Mouse (Mus musculus) liver, embryonic 16.5 days (tissue): ENCODE results near the gene Amn. TPM values are rescaled to one million over a fixed set of nuclear protein-coding genes. Genes with fewer than 3 reads are reported as not detected.

Experiments used
- ATAC-seq: fragments of 200-750 bp; cut with Nextera tagmentation; 2 replicates; pipeline ENCODE4 v1.8.0; 2017; ENCODE audit warnings: low read depth, mild to moderate bottlenecking, moderate number of reproducible peaks, moderate library complexity
- H3K27ac ChIP-seq: fragments of 300-500 bp; sonication (generic); 2 replicates; pipeline ENCODE4 v1.5.1; 2014; ENCODE audit warnings: mild to moderate bottlenecking, low read length
- H3K27me3 ChIP-seq: fragments of 300-500 bp; sonication (generic); 2 replicates; pipeline ENCODE4 v1.6.1; 2014; ENCODE audit warnings: low read depth, low read length, mixed read lengths; ENCODE audit not compliant: control insufficient read depth, insufficient read depth
- H3K36me3 ChIP-seq: fragments of 300-500 bp; sonication (generic); 2 replicates; pipeline ENCODE4 v1.6.1; 2014; ENCODE audit warnings: mild to moderate bottlenecking; ENCODE audit not compliant: control insufficient read depth, insufficient read depth
- H3K4me1 ChIP-seq: fragments of 300-500 bp; sonication (generic); 2 replicates; pipeline ENCODE4 v1.6.1; 2014; ENCODE audit warnings: low read depth, low read length, mixed read lengths; ENCODE audit not compliant: control insufficient read depth
- H3K4me2 ChIP-seq: fragments of 300-500 bp; sonication (generic); 2 replicates; pipeline ENCODE4 v1.6.1; 2014; ENCODE audit warnings: low read depth, low read length, mixed read lengths
- H3K4me3 ChIP-seq: fragments of 300-500 bp; sonication (generic); 2 replicates; pipeline ENCODE4 v1.5.1; 2014; ENCODE audit warnings: low read depth, mild to moderate bottlenecking, low read length
- H3K9ac ChIP-seq: fragments of 300-500 bp; sonication (generic); 2 replicates; pipeline ENCODE4 v1.6.1; 2014; ENCODE audit warnings: low read depth, low read length
- H3K9me3 ChIP-seq: fragments of 300-500 bp; sonication (generic); replicated peaks from 2 replicates; pipeline ENCODE4 v1.6.1; 2016; ENCODE audit warnings: low read length; ENCODE audit not compliant: control insufficient read depth
- WGBS: fragments of 180-500 bp; shearing (Covaris S2); extraction: QIAGEN DNeasy Blood & Tissue Kit; methylation state at CpG from one replicate; pipeline ENCODE4 v1.1.7; 2014; ENCODE audit not compliant: insufficient replicate concordance; 5-methylcytosine and 5-hydroxymethylcytosine counted together
- polyA plus RNA-seq: library from polyadenylated mRNA; unstranded; fragments of >200 nt; fragmentation: Nextera tagmentation; extraction: Ambion mirVana; gene quantifications from 2 replicates; pipeline ENCODE4 v1.2.1, GENCODE M21; 2015

Amn gene
- polyA plus RNA-seq, 1 experiment from 2014 or later, result 2.2 TPM

DNA sequence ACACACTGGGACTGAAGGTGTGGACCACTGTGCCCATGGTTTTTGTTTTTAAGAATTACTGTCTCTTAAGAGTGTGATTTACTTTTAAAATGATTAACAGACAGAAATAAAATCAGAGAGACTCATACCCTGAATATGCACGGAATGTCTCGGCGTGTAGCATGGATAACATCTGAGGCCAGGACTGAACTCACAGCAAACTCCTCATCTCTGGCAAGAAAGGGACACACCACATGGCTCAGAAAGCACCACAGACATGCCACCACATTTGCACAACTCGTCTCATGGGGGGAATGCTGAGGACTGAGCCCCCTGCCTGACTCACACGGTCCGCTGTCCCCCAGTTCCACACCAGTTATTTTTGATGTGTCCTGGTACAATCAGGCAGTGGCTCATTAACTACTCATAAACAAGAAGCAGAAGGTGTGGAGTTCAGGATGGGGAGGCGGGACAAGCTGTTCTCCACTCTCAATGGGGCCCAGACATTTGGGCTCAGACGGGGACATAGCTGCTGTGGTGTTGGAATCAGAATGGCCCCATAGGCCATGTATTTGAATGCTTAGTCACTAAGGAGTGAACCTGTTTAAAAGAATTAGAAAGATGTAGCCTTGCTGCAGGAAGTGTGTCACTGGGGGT is 32.9 kb downstream of the Amn start:
- no peak overlapping the region for H3K9ac ChIP-seq
- H3K4me2 ChIP-seq, result no peak overlapping the region
- no peak for ATAC-seq
- no peak overlapping the region for H3K4me3 ChIP-seq
- H3K27ac ChIP-seq, result no peak overlapping the region
- H3K27me3 ChIP-seq, result no peaks in the 10 kb centered on the region
- no peaks in the 10 kb centered on the region for H3K9me3 ChIP-seq
- 70% methylated on average over 8 of the region's 8 CpGs for WGBS
- H3K36me3 ChIP-seq, result no peaks in the 10 kb centered on the region; the same call in 1 of the 2 replicates
- no peaks in the 10 kb centered on the region for H3K4me1 ChIP-seq

DNA sequence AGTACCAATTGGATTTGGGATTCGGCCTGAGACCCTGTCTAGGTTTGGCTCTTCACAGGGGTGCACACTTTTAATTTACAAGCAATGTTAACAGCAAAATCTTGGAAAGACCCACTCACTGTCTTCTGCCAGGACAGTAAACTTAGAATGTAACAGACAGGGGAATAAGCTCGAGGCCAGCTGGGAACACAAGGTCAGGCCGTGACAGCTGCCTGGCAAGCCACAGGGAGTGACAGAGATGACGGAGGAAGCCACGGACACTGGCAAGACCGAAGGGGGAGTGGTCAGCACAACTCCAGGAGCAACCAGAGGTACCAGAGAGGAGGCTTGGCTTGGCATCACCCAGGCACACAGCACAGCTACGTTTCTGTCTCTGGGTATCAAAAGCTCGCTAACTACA is 35.9 kb downstream of the Amn start:
- Histone ChIP-seq H3K27me3 (no peaks in the 10 kb centered on the region), H3K4me3 (no peak overlapping the region), H3K9ac (no peak overlapping the region), H3K27ac (no peak overlapping the region), H3K4me2 (no peak overlapping the region), H3K4me1 (peaks cover 3% of the 10 kb centered on the region; the same call in 1 of the 2 replicates), H3K36me3 (no peaks in the 10 kb centered on the region; the same call in 1 of the 2 replicates), H3K9me3 (no peaks in the 10 kb centered on the region)
- no peak for ATAC-seq
- 69% methylated on average over 8 of the region's 8 CpGs for WGBS

DNA sequence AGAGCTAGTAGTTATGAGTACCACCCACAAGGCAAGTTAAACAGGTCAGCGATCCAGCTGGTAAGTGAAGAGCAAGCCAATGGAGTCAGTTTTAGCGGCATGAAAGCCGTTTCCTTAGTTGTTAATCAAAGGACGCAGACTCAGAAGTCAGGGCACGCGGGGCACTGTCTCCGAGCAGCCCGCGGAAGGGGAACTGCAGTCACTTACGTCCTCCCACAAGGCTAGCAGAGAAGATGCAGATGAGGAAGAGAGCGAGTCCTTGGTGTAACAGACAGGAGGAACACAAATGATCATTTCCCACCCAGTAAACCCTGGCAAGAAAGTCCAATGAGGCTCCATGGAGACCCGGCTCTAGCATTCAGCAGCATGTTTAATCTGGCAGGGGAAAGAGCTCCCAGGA is 38.4 kb downstream of the Amn start:
- no peak overlapping the region for H3K27ac ChIP-seq
- no peak overlapping the region for H3K9ac ChIP-seq
- WGBS, result 42% methylated on average over 12 of the region's 12 CpGs
- H3K27me3 ChIP-seq, result no peaks in the 10 kb centered on the region
- no peak overlapping the region for H3K4me2 ChIP-seq
- no peak for ATAC-seq
- H3K9me3 ChIP-seq, result no peaks in the 10 kb centered on the region
- H3K4me3 ChIP-seq, result no peak overlapping the region
- no peaks in the 10 kb centered on the region; the same call in 1 of the 2 replicates for H3K36me3 ChIP-seq
- H3K4me1 ChIP-seq, result peaks cover 3% of the 10 kb centered on the region; the same call in 1 of the 2 replicates

DNA sequence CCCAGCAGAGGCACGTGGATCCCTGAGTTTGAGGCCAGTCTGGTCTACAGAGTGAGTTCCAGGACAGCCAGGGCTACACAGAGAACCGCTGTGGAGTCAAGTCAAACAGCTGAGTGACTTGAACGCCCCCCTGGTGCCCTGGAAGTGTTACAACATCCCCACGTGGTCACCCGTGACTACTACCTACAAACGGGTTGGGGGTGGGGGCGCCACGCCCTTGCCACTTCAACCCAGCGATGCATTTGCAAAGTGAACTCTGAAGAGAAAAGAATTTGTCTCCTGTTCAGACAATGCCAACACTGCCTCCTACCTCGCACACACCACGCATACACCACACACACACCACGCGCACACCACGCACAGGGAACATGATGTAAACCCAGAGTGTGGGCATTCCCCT is 39.0 kb downstream of the Amn start:
- Histone ChIP-seq H3K4me1 (peaks cover 3% of the 10 kb centered on the region; the same call in 1 of the 2 replicates), H3K27me3 (no peaks in the 10 kb centered on the region), H3K36me3 (peaks cover under 1% of the 10 kb centered on the region), H3K27ac (no peak overlapping the region), H3K9ac (no peak overlapping the region), H3K4me2 (no peak overlapping the region), H3K9me3 (no peaks in the 10 kb centered on the region), H3K4me3 (no peak overlapping the region)
- whole genome bisulfite sequencing, result 61% methylated on average over 14 of the region's 14 CpGs
- ATAC-seq, result no peak

DNA sequence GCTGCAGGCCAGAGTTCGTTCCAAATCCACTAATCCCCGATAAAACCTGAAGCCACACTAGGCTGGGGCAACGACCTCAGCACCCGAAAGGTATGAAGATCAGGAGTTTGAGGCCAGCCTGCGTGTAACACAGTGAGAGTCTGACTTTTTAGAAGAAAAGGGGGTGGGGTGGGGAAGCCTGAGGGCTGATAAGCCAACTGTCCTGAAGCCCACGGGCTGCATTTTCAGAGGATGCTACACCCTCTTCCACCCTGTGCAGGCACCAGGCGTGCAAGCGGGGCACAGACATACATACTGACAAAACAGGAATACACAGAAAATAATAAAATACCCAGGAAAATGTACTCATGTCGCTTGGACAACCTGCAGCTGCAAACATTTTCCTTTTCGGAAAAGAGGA is 40.9 kb downstream of the Amn start:
- ATAC-seq, result peak; percentile 43
- 44% methylated on average over 10 of the region's 10 CpGs for WGBS
- peaks cover 5% of the 10 kb centered on the region for H3K36me3 ChIP-seq

DNA sequence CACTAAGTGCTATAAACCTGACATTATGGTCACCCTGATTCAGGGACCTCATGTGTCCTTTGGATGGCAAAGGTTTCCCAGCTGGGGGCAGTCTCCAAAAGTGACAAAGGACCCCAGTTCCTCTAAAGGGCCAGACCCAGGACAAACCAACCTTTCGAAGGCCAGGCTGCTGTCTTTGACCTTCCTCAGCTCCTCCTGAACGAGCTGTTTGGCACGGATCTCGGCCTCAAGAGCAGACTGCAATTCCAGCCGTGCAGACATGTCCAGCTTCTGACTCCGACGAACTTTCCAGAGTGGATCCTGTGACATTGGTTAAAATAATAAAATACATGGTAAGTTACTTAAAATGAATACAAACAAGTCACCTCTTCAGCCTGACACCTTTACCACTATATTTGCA is 43.4 kb downstream of the Amn start:
- Histone ChIP-seq H3K36me3 (peaks cover 11% of the 10 kb centered on the region), H3K27me3 (no peaks in the 10 kb centered on the region), H3K4me3 (no peak overlapping the region), H3K4me1 (peaks cover 3% of the 10 kb centered on the region; the same call in 1 of the 2 replicates), H3K9me3 (no peaks in the 10 kb centered on the region), H3K9ac (no peak overlapping the region), H3K27ac (no peak overlapping the region), H3K4me2 (no peak overlapping the region)
- WGBS, result 77% methylated on average over 7 of the region's 7 CpGs
- no peak for ATAC-seq

More for the DNA sequence above, 40.9 kb downstream of the Amn start:
- Histone ChIP-seq H3K4me3 (no peak overlapping the region), H3K27me3 (no peaks in the 10 kb centered on the region), H3K27ac (no peak overlapping the region), H3K4me1 (peaks cover 3% of the 10 kb centered on the region; the same call in 1 of the 2 replicates), H3K9me3 (no peaks in the 10 kb centered on the region), H3K4me2 (no peak overlapping the region), H3K9ac (no peak overlapping the region)

DNA sequence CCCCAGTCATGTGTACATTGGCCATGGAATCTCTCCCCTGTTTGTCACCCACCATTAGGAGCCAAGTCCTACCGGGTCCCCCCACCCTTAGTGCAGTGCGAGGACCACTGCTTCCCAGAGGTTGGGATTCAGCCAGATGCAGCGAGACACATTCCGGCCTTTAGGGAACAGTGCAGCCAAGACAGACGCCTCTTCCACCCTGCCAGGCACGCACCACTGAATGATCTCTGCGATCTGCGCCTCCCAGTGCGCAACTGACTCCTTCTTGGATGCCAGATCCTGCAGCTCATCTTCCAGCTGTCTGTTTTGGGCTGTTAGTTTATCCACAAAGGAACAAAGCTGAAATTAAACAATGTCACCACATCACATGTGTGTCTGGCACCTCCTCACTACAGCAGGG is 46.8 kb downstream of the Amn start:
- Histone ChIP-seq H3K9ac (no peak overlapping the region), H3K4me1 (no peaks in the 10 kb centered on the region), H3K27ac (no peak overlapping the region), H3K27me3 (no peaks in the 10 kb centered on the region), H3K9me3 (no peaks in the 10 kb centered on the region), H3K36me3 (peaks cover 13% of the 10 kb centered on the region), H3K4me3 (no peak overlapping the region), H3K4me2 (no peak overlapping the region)
- ATAC-seq, result no peak
- WGBS, result 82% methylated on average over 9 of the region's 9 CpGs

DNA sequence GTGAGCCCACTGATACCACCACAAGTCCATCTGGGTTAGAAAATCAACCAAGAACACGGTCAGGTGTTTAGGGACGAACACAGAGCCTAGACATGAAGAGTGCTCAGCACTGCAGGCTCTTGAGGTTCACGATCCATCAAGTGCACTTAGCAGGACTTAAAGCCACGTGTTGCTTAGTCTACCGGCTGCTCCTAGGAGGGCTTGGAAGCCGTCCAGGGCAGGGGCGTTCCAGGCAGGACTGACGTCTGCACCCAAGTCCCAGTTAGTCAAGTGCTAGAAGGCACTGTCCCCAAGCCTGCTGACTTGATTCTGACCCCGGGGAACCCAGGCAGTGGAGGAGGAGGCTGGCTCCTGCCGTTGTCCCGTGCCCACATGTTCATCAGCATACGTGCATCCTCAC is 49.7 kb downstream of the Amn start:
- 77% methylated on average over 12 of the region's 12 CpGs for WGBS
- H3K36me3 ChIP-seq, result peaks cover 10% of the 10 kb centered on the region

DNA sequence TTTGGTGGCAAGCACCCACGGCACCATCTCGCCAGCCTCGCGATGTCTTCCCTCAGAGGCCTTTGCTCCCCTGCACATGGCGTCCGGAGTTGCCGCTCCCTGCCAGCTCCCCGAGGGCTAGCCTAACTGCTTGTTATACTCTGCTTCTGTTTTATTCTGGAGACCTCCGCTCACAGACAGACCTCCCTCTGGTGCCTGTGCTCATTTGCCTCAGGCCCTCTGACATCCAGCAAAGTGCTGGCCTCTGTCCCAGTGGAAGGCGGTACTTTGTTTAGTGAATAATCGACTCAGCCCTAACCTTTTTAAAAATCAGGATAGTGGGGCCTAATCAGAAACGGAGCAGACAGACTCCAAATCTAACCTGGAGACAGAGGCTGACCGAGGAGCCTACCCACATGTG is 50.9 kb downstream of the Amn start:
- Histone ChIP-seq H3K9me3 (no peaks in the 10 kb centered on the region), H3K4me2 (no peak overlapping the region), H3K4me1 (no peaks in the 10 kb centered on the region), H3K27ac (no peak overlapping the region), H3K27me3 (no peaks in the 10 kb centered on the region), H3K4me3 (no peak overlapping the region), H3K36me3 (peaks cover 10% of the 10 kb centered on the region), H3K9ac (no peak overlapping the region)
- no peak for ATAC-seq
- WGBS, result 82% methylated on average over 13 of the region's 13 CpGs

More for the DNA sequence above, 49.7 kb downstream of the Amn start:
- Histone ChIP-seq H3K4me2 (no peak overlapping the region), H3K4me3 (no peak overlapping the region), H3K9me3 (no peaks in the 10 kb centered on the region), H3K27me3 (no peaks in the 10 kb centered on the region), H3K9ac (no peak overlapping the region), H3K4me1 (no peaks in the 10 kb centered on the region), H3K27ac (no peak overlapping the region)
- ATAC-seq, result no peak
